Mouse (Mus musculus) heart, embryonic 12.5 days (tissue): ENCODE measurements around the gene Ccnl1. TPM values are rescaled to one million over a fixed set of nuclear protein-coding genes. Genes with fewer than 3 reads are reported as not detected.

Experiments
- ATAC-seq: fragments of 200-750 bp; cut with Nextera tagmentation; 2 replicates; pipeline ENCODE4 v1.8.0; 2017; ENCODE audit warnings: moderate TSS enrichment, moderate library complexity; ENCODE audit not compliant: insufficient number of reproducible peaks, low FRiP score
- H3K27ac ChIP-seq: fragments of 300-500 bp; sonication (generic); 2 replicates; pipeline ENCODE4 v1.5.1; 2016; ENCODE audit warnings: mild to moderate bottlenecking, moderate library complexity; ENCODE audit not compliant: poor library complexity, severe bottlenecking
- H3K27me3 ChIP-seq: fragments of 300-500 bp; sonication (generic); replicated peaks from 2 replicates; pipeline ENCODE4 v1.6.1; 2016; ENCODE audit warnings: mild to moderate bottlenecking, moderate library complexity
- H3K36me3 ChIP-seq: fragments of 300-500 bp; sonication (generic); 2 replicates; pipeline ENCODE4 v1.6.1; 2016; ENCODE audit warnings: mild to moderate bottlenecking, moderate library complexity
- H3K4me1 ChIP-seq: fragments of 300-500 bp; sonication (generic); replicated peaks from 2 replicates; pipeline ENCODE4 v1.6.1; 2016; ENCODE audit warnings: mild to moderate bottlenecking
- H3K4me2 ChIP-seq: fragments of 300-500 bp; sonication (generic); 2 replicates; pipeline ENCODE4 v1.6.1; 2016; ENCODE audit warnings: mild to moderate bottlenecking, moderate library complexity
- H3K4me3 ChIP-seq: fragments of 300-500 bp; sonication (generic); 2 replicates; pipeline ENCODE4 v1.5.1; 2016; ENCODE audit warnings: mild to moderate bottlenecking
- H3K9ac ChIP-seq: fragments of 300-500 bp; sonication (generic); 2 replicates; pipeline ENCODE4 v1.6.1; 2016; ENCODE audit warnings: mild to moderate bottlenecking, moderate library complexity
- H3K9me3 ChIP-seq: fragments of 300-500 bp; sonication (generic); replicated peaks from 2 replicates; pipeline ENCODE4 v1.6.1; 2016; ENCODE audit warnings: mild to moderate bottlenecking, moderate library complexity
- whole genome bisulfite sequencing: fragments of 180-500 bp; shearing (Covaris S2); methylation state at CpG from one replicate; pipeline ENCODE4 v1.1.7; 2016; 5-methylcytosine and 5-hydroxymethylcytosine counted together
- polyA plus RNA-seq: library from polyadenylated mRNA; unstranded; fragments of >200 nt; fragmentation: Nextera tagmentation; extraction: Ambion mirVana; gene quantifications from 2 replicates; pipeline ENCODE4 v1.2.1, GENCODE M21; 2016

Gene Ccnl1
- polyA plus RNA-seq, 1 experiment from 2014 or later: 89.8 TPM

- Histone ChIP-seq H3K4me2 (no peak overlapping the region), H3K27me3 (no peaks in the 10 kb centered on the region)
- 89% methylated on average over 4 of the region's 4 CpGs for WGBS
These were observed 22.9 kb downstream of the Ccnl1 start for GRCm38 (mm10) chr3:65935153-65935552.

GRCm38 (mm10) chr3:65933726-65934125 lies 24.3 kb downstream of the Ccnl1 start:
- no peak overlapping the region for H3K9ac ChIP-seq
- H3K27me3 ChIP-seq: no peaks in the 10 kb centered on the region
- no peak overlapping the region for H3K4me3 ChIP-seq
- H3K4me1 ChIP-seq: peaks cover 14% of the 10 kb centered on the region
- no peak overlapping the region for H3K27ac ChIP-seq
- no peak for ATAC-seq
- WGBS: 71% methylated on average over 4 of the region's 4 CpGs
- H3K4me2 ChIP-seq: no peak overlapping the region
- H3K9me3 ChIP-seq: no peaks in the 10 kb centered on the region
- H3K36me3 ChIP-seq: no peaks in the 10 kb centered on the region

More at GRCm38 (mm10) chr3:65935153-65935552, 22.9 kb downstream of the Ccnl1 start:
- H3K4me3 ChIP-seq: no peak overlapping the region
- ATAC-seq: no peak
- 0 out of 2 replicates have a peak, but pooled peaks cover 2% of the 10 kb centered on the region for H3K4me1 ChIP-seq
- no peaks in the 10 kb centered on the region for H3K36me3 ChIP-seq
- no peak overlapping the region for H3K27ac ChIP-seq
- no peaks in the 10 kb centered on the region for H3K9me3 ChIP-seq
- H3K9ac ChIP-seq: no peak overlapping the region

- H3K9ac ChIP-seq: no peak overlapping the region
- ATAC-seq: no peak
- H3K9me3 ChIP-seq: no peaks in the 10 kb centered on the region
- peaks cover 27% of the 10 kb centered on the region for H3K4me1 ChIP-seq
- H3K27me3 ChIP-seq: no peaks in the 10 kb centered on the region
- no peaks in the 10 kb centered on the region for H3K36me3 ChIP-seq
- no peak overlapping the region for H3K27ac ChIP-seq
- 81% methylated on average over 7 of the region's 7 CpGs for WGBS
- no peak overlapping the region for H3K4me2 ChIP-seq
- no peak overlapping the region for H3K4me3 ChIP-seq
These were observed 26.5 kb downstream of the Ccnl1 start for GRCm38 (mm10) chr3:65931542-65931941.

GRCm38 (mm10) chr3:65930636-65931035 lies 27.4 kb downstream of the Ccnl1 start:
- WGBS: 53% methylated on average over 8 of the region's 8 CpGs
- no peak for ATAC-seq
- Histone ChIP-seq H3K36me3 (no peaks in the 10 kb centered on the region), H3K4me2 (peak overlapping the region; percentile 70; the same call in 1 of the 2 replicates), H3K27ac (no peak overlapping the region), H3K9me3 (no peaks in the 10 kb centered on the region), H3K27me3 (no peaks in the 10 kb centered on the region), H3K9ac (no peak overlapping the region), H3K4me1 (peaks cover 27% of the 10 kb centered on the region), H3K4me3 (no peak overlapping the region)

GRCm38 (mm10) chr3:65929821-65930633 lies 28.0 kb downstream of the Ccnl1 start:
- Histone ChIP-seq H3K4me3 (peak overlapping the region; percentile 39), H3K27ac (no peak overlapping the region), H3K4me2 (peak overlapping the region; percentile 70), H3K4me1 (peaks cover 27% of the 10 kb centered on the region), H3K9ac (no peak overlapping the region), H3K36me3 (no peaks in the 10 kb centered on the region), H3K9me3 (no peaks in the 10 kb centered on the region), H3K27me3 (no peaks in the 10 kb centered on the region)
- WGBS: 25% methylated on average over 20 of the region's 20 CpGs
- ATAC-seq: 0 out of 2 replicates have a peak, but pooled peaks have one; percentile 64

GRCm38 (mm10) chr3:65929304-65929783 lies 28.7 kb downstream of the Ccnl1 start:
- peak overlapping the region; percentile 57 for H3K27ac ChIP-seq
- H3K27me3 ChIP-seq: no peaks in the 10 kb centered on the region
- H3K9ac ChIP-seq: peak overlapping the region; percentile 66
- H3K9me3 ChIP-seq: no peaks in the 10 kb centered on the region
- H3K4me2 ChIP-seq: peak overlapping the region; percentile 70
- WGBS: 3% methylated on average over 10 of the region's 10 CpGs
- peak overlapping the region; percentile 39 for H3K4me3 ChIP-seq
- H3K4me1 ChIP-seq: peaks cover 27% of the 10 kb centered on the region
- peak; percentile 82 for ATAC-seq
- H3K36me3 ChIP-seq: no peaks in the 10 kb centered on the region

GRCm38 (mm10) chr3:65928614-65929272 lies 29.3 kb downstream of the Ccnl1 start:
- ATAC-seq: 0 out of 2 replicates have a peak, but pooled peaks have one; percentile 10
- H3K9ac ChIP-seq: peak overlapping the region; percentile 66
- H3K27ac ChIP-seq: peak overlapping the region; percentile 57

GRCm38 (mm10) chr3:65927685-65928084 lies 30.4 kb downstream of the Ccnl1 start:
- H3K4me3 ChIP-seq: no peak overlapping the region
- 38% methylated on average over 7 of the region's 7 CpGs for WGBS
- H3K4me2 ChIP-seq: no peak overlapping the region
- peaks cover 27% of the 10 kb centered on the region for H3K4me1 ChIP-seq
- peak; percentile 39; the same call in 1 of the 2 replicates for ATAC-seq
- H3K9ac ChIP-seq: no peak overlapping the region
- no peaks in the 10 kb centered on the region for H3K27me3 ChIP-seq
- 0 out of 2 replicates have a peak overlapping the region, but pooled peaks have one; percentile 8 for H3K27ac ChIP-seq
- no peaks in the 10 kb centered on the region for H3K36me3 ChIP-seq
- no peaks in the 10 kb centered on the region for H3K9me3 ChIP-seq

More at GRCm38 (mm10) chr3:65928614-65929272, 29.3 kb downstream of the Ccnl1 start:
- peak overlapping the region; percentile 39 for H3K4me3 ChIP-seq
- H3K27me3 ChIP-seq: no peaks in the 10 kb centered on the region
- 50% methylated on average over 4 of the region's 4 CpGs for WGBS
- peaks cover 27% of the 10 kb centered on the region for H3K4me1 ChIP-seq
- H3K9me3 ChIP-seq: no peaks in the 10 kb centered on the region
- H3K36me3 ChIP-seq: no peaks in the 10 kb centered on the region
- peak overlapping the region; percentile 70 for H3K4me2 ChIP-seq

GRCm38 (mm10) chr3:65927101-65927501 lies 30.9 kb downstream of the Ccnl1 start:
- Histone ChIP-seq H3K36me3 (no peaks in the 10 kb centered on the region), H3K4me3 (no peak overlapping the region), H3K27ac (0 out of 2 replicates have a peak overlapping the region, but pooled peaks have one; percentile 8), H3K9ac (no peak overlapping the region), H3K9me3 (no peaks in the 10 kb centered on the region), H3K4me2 (no peak overlapping the region), H3K4me1 (peaks cover 27% of the 10 kb centered on the region), H3K27me3 (no peaks in the 10 kb centered on the region)
- 85% methylated on average over 4 of the region's 4 CpGs for WGBS
- no peak for ATAC-seq

GRCm38 (mm10) chr3:65926426-65926825 lies 31.6 kb downstream of the Ccnl1 start:
- Histone ChIP-seq H3K36me3 (no peaks in the 10 kb centered on the region), H3K9ac (no peak overlapping the region), H3K27ac (no peak overlapping the region), H3K27me3 (no peaks in the 10 kb centered on the region), H3K4me2 (no peak overlapping the region), H3K4me1 (peaks cover 27% of the 10 kb centered on the region), H3K9me3 (no peaks in the 10 kb centered on the region), H3K4me3 (no peak overlapping the region)
- 84% methylated on average over 5 of the region's 5 CpGs for WGBS
- ATAC-seq: no peak
